Mouse (Mus musculus) heart, embryonic 16.5 days (tissue): ENCODE data around the gene Trim26. TPM values are rescaled to one million over a fixed set of nuclear protein-coding genes. Genes with fewer than 3 reads are reported as not detected.

ENCODE experiments used
- ATAC-seq: fragments of 200-750 bp; cut with Nextera tagmentation; replicated peaks from 2 replicates; pipeline ENCODE4 v1.8.0; 2017; ENCODE audit warnings: moderate number of reproducible peaks; ENCODE audit not compliant: insufficient read depth, low FRiP score; ENCODE audit errors: extremely low read depth
- H3K27ac ChIP-seq: fragments of 300-500 bp; sonication (generic); 2 replicates; pipeline ENCODE4 v1.5.1; 2014; ENCODE audit warnings: mild to moderate bottlenecking, low read length, control low read depth, moderate library complexity
- H3K27me3 ChIP-seq: fragments of 300-500 bp; sonication (generic); 2 replicates; pipeline ENCODE4 v1.6.1; 2014; ENCODE audit warnings: low read length, mixed read lengths; ENCODE audit not compliant: control insufficient read depth, insufficient read depth
- H3K36me3 ChIP-seq: fragments of 300-500 bp; sonication (generic); 2 replicates; pipeline ENCODE4 v1.6.1; 2014; ENCODE audit not compliant: control insufficient read depth, insufficient read depth
- H3K4me1 ChIP-seq: fragments of 300-500 bp; sonication (generic); 2 replicates; pipeline ENCODE4 v1.6.1; 2014; ENCODE audit warnings: low read length, mixed read lengths; ENCODE audit not compliant: control insufficient read depth, insufficient read depth
- H3K4me2 ChIP-seq: fragments of 300-500 bp; sonication (generic); 2 replicates; pipeline ENCODE4 v1.6.1; 2014; ENCODE audit warnings: low read depth, mild to moderate bottlenecking, control low read depth, low read length
- H3K4me3 ChIP-seq: fragments of 300-500 bp; sonication (generic); 2 replicates; pipeline ENCODE4 v1.5.1; 2014; ENCODE audit warnings: mild to moderate bottlenecking, control low read depth, low read length
- H3K9ac ChIP-seq: fragments of 300-500 bp; sonication (generic); 2 replicates; pipeline ENCODE4 v1.6.1; 2014; ENCODE audit warnings: low read length, control low read depth
- H3K9me3 ChIP-seq: fragments of 300-500 bp; sonication (generic); replicated peaks from 2 replicates; pipeline ENCODE4 v1.6.1; 2016; ENCODE audit warnings: low read length; ENCODE audit not compliant: control insufficient read depth
- WGBS: fragments of 180-500 bp; shearing (Covaris S2); extraction: QIAGEN DNeasy Blood & Tissue Kit; methylation state at CpG from one replicate; pipeline ENCODE4 v1.1.7; 2014; 5-methylcytosine and 5-hydroxymethylcytosine counted together
- polyA plus RNA-seq: library from polyadenylated mRNA; unstranded; fragments of >200 nt; fragmentation: Nextera tagmentation; extraction: Ambion mirVana; gene quantifications from 2 replicates; pipeline ENCODE4 v1.2.1, GENCODE M21; 2015

Gene Trim26
- polyA plus RNA-seq, 1 experiment from 2014 or later = 23.7 TPM

DNA sequence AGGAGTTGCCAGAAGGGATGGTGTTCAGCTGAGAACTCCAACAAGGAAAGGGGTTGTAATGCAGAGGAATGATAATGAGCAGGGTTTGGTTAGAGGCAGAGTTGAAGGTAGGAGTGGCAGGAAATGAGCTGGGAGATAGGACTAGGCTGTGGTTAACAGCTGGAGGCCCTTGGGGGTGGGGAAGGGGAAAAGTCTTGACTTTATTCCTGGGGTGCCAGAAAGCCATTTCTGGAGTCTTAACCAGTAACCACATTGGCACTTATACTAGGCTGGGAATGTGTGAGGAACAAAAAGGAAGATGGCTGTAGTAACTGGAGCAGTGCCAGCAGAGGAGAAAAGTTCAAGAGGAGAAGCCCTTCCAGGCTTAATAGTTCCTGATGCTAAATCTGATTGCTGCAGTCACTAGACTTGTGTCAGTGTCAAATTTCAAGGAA is 7.4 kb downstream of the Trim26 start:
- no peak overlapping the region for H3K4me3 ChIP-seq
- no peak overlapping the region for H3K9ac ChIP-seq
- H3K36me3 ChIP-seq = no peaks in the 10 kb centered on the region; the same call in 1 of the 2 replicates
- no peaks in the 10 kb centered on the region for H3K9me3 ChIP-seq
- ATAC-seq = no peak
- no peak overlapping the region for H3K27ac ChIP-seq
- no peaks in the 10 kb centered on the region for H3K27me3 ChIP-seq
- no peak overlapping the region for H3K4me2 ChIP-seq
- peaks cover 9% of the 10 kb centered on the region for H3K4me1 ChIP-seq

DNA sequence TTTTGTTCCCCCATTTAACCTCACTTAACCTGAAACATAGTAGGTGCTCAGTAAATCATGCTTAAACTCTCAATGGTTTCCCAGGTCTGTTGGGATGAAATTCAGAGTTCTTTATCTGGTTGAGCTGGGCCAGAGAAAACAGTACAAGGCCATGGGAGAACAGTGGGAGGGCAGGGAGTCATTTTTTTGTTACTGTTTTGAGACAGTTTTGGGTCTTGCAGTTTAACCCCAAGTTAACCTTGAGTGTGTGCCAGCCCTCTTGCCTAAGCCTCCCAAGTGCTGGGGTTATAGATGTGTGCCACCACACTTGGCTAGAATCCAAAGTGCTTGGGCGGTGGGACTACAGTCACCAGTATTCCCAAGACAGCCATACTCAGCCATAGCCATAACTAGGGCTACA is 7.8 kb downstream of the Trim26 start:
- 52% methylated on average over 1 of the region's 1 CpGs for WGBS
- Histone ChIP-seq H3K4me3 (no peak overlapping the region), H3K4me1 (peaks cover 9% of the 10 kb centered on the region), H3K27ac (no peak overlapping the region), H3K36me3 (no peaks in the 10 kb centered on the region), H3K9ac (no peak overlapping the region), H3K4me2 (no peak overlapping the region), H3K27me3 (no peaks in the 10 kb centered on the region), H3K9me3 (no peaks in the 10 kb centered on the region)
- no peak for ATAC-seq

DNA sequence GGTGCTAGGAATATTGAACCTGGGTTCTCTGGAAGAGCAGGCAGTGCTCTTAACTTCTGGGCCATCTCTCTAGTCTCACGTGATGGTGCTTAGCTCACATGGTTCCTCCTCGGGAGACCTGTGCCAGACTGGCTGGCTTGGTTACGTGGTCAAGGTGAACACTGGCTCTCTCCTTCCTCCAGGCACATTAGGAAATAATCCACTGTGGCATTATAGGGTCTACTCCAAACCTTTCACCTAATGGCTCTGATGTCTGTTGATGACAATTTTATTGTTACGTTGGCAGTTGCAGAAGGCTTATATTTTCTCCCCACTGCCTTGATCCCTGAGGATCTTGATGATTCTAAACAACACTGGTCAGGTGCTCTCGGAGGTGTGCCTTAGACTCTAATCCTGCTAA is 12.0 kb downstream of the Trim26 start:
- H3K27me3 ChIP-seq = no peaks in the 10 kb centered on the region
- H3K27ac ChIP-seq = no peak overlapping the region
- H3K9ac ChIP-seq = no peak overlapping the region
- peaks cover 10% of the 10 kb centered on the region; the same call in 1 of the 2 replicates for H3K36me3 ChIP-seq
- ATAC-seq = no peak
- H3K4me3 ChIP-seq = no peak overlapping the region
- no peak overlapping the region for H3K4me2 ChIP-seq
- H3K9me3 ChIP-seq = no peaks in the 10 kb centered on the region
- peaks cover 6% of the 10 kb centered on the region for H3K4me1 ChIP-seq
- 81% methylated on average over 5 of the region's 5 CpGs for WGBS

DNA sequence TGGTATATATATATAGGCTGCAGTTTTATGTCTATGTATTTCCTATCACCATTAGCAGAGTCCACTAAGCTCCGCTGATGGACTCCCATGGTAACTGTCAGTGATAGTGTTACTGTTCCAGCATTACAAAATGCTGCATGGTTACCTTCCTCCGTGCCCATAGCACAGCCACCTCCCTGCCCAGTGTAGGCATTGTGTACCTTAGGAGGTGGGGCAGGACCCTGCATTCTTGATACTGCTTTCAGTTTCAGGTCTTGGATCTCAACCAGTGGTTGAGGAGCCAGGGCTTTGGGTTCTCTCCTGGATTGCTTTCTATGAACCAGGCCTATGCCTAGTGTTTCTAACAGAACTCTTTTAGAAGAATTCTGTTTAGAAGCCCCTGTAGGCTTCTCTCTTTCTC is 13.1 kb downstream of the Trim26 start:
- H3K27me3 ChIP-seq = no peaks in the 10 kb centered on the region
- H3K27ac ChIP-seq = no peak overlapping the region
- H3K4me3 ChIP-seq = no peak overlapping the region
- peaks cover 15% of the 10 kb centered on the region; the same call in 1 of the 2 replicates for H3K36me3 ChIP-seq
- H3K9me3 ChIP-seq = no peaks in the 10 kb centered on the region
- WGBS = 86% methylated on average over 2 of the region's 2 CpGs
- no peak overlapping the region for H3K4me2 ChIP-seq
- no peak overlapping the region for H3K9ac ChIP-seq
- H3K4me1 ChIP-seq = no peaks in the 10 kb centered on the region; the same call in 1 of the 2 replicates
- ATAC-seq = no peak

DNA sequence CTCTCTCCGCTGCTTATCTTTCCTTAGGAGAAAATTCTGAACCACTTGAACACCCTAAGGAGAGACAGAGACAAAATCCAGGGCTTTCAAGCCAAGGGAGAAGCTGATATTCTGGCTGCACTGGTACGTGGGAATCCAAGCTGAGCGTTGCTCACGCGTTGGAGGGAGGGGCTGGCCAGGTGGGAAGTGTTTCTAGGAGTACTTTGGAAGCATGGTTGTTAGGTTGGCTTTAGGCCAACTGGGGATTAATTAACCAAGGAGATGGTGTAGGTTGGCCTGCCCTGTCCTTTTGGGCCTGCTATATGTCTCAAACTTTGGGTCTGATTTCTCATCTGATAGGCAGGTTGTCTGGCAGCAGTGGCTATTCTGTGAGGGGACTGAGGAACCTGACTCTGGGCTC is 14.3 kb downstream of the Trim26 start:
- no peak for ATAC-seq
- WGBS = 65% methylated on average over 5 of the region's 5 CpGs
- H3K36me3 ChIP-seq = peaks cover 19% of the 10 kb centered on the region

DNA sequence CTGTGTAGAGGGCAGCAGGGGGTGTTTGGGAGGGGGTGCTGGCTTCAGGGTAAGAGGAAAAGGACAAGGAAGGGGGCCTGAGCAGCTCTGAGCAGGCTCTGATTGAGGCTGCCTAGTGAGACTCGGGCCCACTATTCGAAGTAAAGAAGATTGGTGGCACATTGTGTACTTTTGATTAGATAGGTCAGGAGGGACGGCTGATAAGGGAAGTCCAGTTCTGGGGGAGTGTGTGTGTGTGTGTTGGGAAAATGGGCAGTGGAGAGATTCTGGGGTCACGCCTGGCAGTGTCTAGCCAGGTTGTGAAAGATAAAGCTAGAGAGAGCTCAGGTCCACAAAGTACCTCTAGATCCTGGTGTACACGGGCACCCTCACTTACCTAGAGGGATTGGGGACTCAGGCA is 14.7 kb downstream of the Trim26 start:
- WGBS = 47% methylated on average over 5 of the region's 5 CpGs
- Histone ChIP-seq H3K4me3 (no peak overlapping the region), H3K9ac (no peak overlapping the region), H3K27ac (no peak overlapping the region), H3K9me3 (no peaks in the 10 kb centered on the region), H3K4me2 (no peak overlapping the region), H3K27me3 (no peaks in the 10 kb centered on the region), H3K4me1 (no peaks in the 10 kb centered on the region; the same call in 1 of the 2 replicates), H3K36me3 (peaks cover 24% of the 10 kb centered on the region)
- no peak for ATAC-seq

More for the DNA sequence above, 14.3 kb downstream of the Trim26 start:
- no peaks in the 10 kb centered on the region for H3K27me3 ChIP-seq
- H3K9ac ChIP-seq = no peak overlapping the region
- no peak overlapping the region for H3K27ac ChIP-seq
- H3K4me1 ChIP-seq = no peaks in the 10 kb centered on the region; the same call in 1 of the 2 replicates
- no peaks in the 10 kb centered on the region for H3K9me3 ChIP-seq
- H3K4me3 ChIP-seq = no peak overlapping the region
- no peak overlapping the region for H3K4me2 ChIP-seq

DNA sequence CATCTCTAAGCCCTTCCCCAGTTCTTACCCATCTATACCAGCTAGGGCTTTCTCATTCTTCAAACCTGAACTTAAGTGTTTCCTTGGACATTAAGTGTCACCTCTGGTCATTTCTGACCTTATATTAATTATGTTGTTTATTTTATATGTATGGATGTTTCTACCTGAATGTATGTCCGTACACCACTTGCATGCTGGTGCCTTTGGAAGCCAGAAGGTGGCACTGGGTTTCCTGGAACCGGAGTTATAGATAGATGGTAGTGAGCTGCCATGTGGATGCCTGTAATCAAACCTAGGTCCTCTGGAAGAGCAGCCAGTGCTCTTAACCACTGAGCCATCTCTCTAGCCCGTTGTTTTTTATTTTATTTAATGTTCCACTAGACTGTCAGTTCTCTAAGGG is 18.6 kb downstream of the Trim26 start:
- H3K27me3 ChIP-seq = no peaks in the 10 kb centered on the region
- no peak overlapping the region for H3K9ac ChIP-seq
- no peaks in the 10 kb centered on the region for H3K9me3 ChIP-seq
- no peaks in the 10 kb centered on the region; the same call in 1 of the 2 replicates for H3K4me1 ChIP-seq
- no peak overlapping the region for H3K4me2 ChIP-seq
- H3K4me3 ChIP-seq = no peak overlapping the region
- WGBS = 87% methylated on average over 3 of the region's 3 CpGs
- H3K36me3 ChIP-seq = peaks cover 43% of the 10 kb centered on the region
- ATAC-seq = no peak
- H3K27ac ChIP-seq = no peak overlapping the region

DNA sequence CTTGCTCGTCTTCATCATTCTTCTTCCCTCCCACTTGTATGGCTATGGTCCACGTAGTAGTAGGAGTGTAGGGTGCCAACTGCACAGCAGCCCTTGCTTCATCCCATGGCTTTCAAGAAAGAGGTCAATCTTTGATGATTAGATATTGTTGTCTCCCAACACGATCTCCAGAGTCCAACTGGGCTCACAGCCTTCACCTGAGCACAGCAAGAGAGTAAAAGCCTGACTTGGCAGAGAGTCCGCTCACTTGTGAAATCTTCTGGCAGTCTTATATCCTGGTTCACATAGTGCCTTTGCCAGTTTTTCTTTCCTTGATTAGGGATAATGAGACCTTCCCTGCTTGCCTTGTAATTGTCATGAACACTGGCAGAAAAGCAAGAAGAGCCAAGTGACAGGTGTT is 19.3 kb downstream of the Trim26 start:
- no peak for ATAC-seq
- no peak overlapping the region for H3K4me2 ChIP-seq
- H3K27ac ChIP-seq = no peak overlapping the region
- 90% methylated on average over 4 of the region's 4 CpGs for WGBS
- peaks cover 38% of the 10 kb centered on the region for H3K36me3 ChIP-seq
- no peaks in the 10 kb centered on the region for H3K9me3 ChIP-seq
- no peaks in the 10 kb centered on the region for H3K27me3 ChIP-seq
- H3K4me3 ChIP-seq = no peak overlapping the region
- H3K9ac ChIP-seq = no peak overlapping the region
- H3K4me1 ChIP-seq = no peaks in the 10 kb centered on the region; the same call in 1 of the 2 replicates

DNA sequence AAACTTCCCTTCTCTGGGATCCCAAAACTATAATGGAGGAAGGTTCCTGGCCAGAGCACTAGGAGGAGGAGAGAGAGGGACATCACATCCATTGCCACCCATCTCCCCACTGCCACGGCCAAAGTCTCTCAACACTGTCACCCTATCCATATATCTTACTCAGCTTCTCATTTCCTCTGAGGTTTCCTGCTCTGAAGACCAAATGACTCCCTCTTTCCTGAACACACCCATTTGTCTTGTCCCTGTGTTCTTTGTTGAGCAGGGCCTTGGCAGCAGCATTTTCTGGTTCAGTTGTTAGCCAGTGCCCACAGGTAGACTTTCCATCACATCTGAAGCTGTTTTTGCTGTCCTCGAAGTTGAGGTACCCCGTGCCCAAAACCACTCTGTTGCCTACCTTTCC is 21.2 kb downstream of the Trim26 start:
- ATAC-seq = no peak
- no peak overlapping the region for H3K4me3 ChIP-seq
- H3K4me1 ChIP-seq = no peaks in the 10 kb centered on the region
- no peaks in the 10 kb centered on the region for H3K27me3 ChIP-seq
- no peak overlapping the region for H3K9ac ChIP-seq
- no peak overlapping the region for H3K4me2 ChIP-seq
- no peak overlapping the region for H3K27ac ChIP-seq
- peaks cover 32% of the 10 kb centered on the region for H3K36me3 ChIP-seq
- WGBS = 86% methylated on average over 3 of the region's 3 CpGs
- H3K9me3 ChIP-seq = no peaks in the 10 kb centered on the region
